Mouse (Mus musculus): ENCODE data around the gene Tbcel.

Tbcel gene

DNA sequence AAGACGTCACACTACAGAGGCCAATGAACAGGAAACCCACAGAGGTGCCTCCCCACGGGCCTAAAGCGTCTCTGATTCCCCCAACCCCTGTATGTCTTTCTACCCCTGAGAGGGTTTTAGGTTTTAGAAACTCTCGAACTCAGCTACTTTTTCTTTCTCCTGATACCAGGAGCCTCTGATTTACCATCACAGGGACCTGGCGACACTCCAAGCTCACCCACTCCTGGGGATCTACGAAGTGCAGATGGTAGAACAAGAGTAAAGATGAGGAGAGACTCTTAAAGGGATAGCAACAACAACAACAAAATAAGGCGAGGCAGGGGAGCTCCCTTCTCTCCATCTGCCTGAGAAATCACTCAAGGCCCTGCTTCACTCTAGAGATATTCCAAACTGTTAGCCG is 120.6 kb downstream of the Tbcel start:
- no peak for DNase-seq (ENCODE audit: low read depth, low spot score)

DNA sequence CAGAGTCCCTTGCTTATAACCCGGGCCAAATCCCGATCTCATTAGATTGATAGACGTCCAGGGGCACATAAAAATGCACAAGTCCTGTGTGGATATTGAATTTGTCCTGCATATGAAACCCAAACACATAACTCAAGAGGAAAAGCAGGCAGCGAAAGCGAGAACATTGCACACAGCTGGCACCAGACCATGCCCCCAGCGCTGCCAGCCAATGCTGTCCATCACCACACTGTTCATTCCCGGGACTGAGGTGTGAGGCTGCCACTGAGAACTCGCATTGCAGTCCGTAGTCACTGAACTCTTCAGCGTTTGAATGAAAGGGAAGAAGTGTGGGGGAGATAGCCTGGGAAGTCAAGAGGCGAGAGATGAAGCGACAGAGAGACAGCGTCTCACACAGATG is 122.0 kb downstream of the Tbcel start:
- DNase-seq (ENCODE audit: low read depth, low spot score): no peak

GRCm38 (mm10) chr9:42382628-42383347 is 124.8 kb downstream of the Tbcel start:
- DNase-seq (ENCODE audit: low read depth, low spot score): no peak

- no peak for DNase-seq (ENCODE audit: low read depth, low spot score)
Measured at GRCm38 (mm10) chr9:42382063-42382462, 125.5 kb downstream of the Tbcel start.

DNA sequence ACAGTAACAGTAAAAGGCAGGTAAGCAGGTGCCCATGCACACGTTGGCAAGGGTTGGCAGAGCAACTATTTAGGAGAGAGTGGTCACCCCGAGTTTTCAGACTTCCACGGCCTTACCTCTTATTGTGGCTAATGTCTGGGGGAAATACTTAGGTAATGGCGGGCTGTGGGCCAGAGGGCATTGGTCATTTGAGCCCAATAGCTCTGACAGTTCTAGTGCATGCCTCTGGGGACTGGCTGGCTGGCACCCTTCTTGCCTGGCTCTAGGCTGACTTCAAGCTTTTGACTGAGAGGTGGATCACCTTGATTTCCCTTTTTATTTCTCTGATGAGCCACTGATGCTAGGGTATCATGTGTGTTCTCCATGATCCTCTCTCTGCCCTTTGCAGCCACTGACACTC is 129.5 kb downstream of the Tbcel start:
- no peak for DNase-seq (ENCODE audit: low read depth, low spot score)

DNA sequence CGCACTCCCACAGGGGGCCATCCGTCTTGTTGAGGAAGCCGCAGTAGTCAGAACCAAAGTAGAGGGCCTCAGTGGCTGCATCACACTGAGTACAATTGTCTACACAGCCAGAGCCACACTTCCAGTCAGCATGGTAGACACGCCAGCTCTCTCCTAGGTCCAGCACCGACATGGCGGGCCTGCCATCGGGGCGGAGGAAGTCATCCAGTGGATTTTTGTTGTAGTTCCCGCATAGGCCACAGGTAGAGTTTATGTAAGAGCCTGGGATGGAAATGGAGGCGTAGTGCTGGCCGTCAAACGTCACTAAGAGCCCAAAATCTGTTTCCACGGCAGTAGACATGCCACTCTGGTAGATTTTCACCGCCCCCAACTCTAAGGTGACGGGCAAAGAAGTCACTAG is 130.0 kb downstream of the Tbcel start:
- no peak for DNase-seq (ENCODE audit: low read depth, low spot score)

DNA sequence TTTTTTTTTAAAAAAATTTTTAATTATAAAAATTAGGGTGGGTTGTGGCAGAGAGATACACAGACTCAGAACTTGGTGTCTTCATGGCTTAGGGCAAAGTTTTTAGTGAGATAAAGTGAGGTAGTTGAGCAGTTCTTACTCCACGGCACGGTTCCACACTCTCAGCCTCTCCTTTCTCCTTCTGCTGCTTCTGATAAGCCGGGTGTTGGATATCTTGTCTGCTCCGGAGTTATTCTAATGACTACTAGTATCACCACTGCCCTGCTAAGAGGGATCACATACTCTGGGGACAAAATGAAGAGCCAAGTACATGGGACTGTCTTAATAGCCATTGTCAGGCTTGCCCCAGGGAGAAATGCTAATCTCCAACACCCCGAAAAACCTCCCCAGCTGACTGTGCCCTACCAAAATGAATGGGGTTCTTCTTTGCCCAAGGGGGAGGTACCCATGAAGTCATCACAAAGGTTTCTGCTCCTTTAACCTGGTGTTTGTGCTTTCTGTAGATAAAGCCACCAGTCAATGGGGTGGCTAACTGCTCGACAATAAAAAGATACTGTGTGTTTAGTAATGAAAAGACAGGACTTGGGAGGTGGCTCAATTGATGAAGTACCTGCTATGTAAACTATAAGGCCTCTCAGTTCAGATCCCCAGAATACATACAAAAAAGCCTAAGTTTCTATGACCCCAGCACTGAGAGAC is 135.8 kb downstream of the Tbcel start:
- no peak for DNase-seq (ENCODE audit: low read depth, low spot score)
